Mouse (Mus musculus): ENCODE data around the gene Cdk6. TPM values are rescaled to one million over a fixed set of nuclear protein-coding genes. Genes with fewer than 3 reads are reported as not detected.
"Not testable (repeated sequence)": the region's sequence is repeated elsewhere in the genome, so short reads cannot be mapped to it uniquely, and the experiment has no call there.

Gene Cdk6
- polyA plus RNA-seq, 1 experiment = 30.9 TPM

DNA sequence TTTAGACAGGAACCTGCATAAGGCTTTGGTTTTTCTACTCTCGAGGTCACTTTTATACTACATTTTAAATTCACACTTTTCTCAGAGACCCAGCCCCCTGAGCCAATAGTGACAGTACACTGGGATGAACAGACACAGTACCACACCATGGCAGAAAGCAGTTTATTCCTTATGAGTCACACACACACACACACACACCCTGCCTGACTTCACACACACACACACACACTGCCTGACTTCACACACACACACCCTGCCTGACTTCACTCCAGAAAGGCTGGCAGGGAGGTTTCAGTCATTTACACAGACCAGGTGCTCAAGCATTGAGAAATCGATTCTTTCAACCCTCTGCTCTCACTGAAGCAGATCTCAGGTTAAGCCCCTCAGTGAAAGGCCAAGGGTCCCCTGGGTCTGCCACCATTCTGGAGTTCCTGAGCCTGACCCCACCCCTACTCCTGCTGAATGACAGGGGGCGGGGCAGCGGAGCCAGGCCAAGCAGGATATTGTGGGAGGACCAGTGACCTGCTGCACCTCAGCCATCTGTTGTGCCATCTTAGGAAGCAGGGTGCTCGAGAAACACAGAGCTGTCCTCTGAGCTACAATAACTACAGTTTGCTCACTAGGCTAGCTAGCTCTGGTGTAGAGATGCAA is 185.9 kb downstream of the Cdk6 start:
- Histone ChIP-seq H3K4me3 (ENCODE audit: insufficient read depth, poor library complexity, severe bottlenecking) (no peak overlapping the region), H3K79me2 (ENCODE audit: control insufficient read depth, insufficient read depth) (no peaks in the 10 kb centered on the region), H3K27me3 (ENCODE audit: control insufficient read depth, insufficient read depth, insufficient read length) (no peaks in the 10 kb centered on the region), H3K36me3 (ENCODE audit: control insufficient read depth, insufficient read depth) (peaks cover 45% of the 10 kb centered on the region), H3ac (ENCODE audit: control insufficient read depth, insufficient read length, low read depth) (no peak overlapping the region), H3K79me3 (ENCODE audit: low read depth) (no peaks in the 10 kb centered on the region)
- TF ChIP-seq CEBPB (IDR thresholded peaks at IDR 0.05; ENCODE audit: low read depth) = no peak
- no peak for TF ChIP-seq CTCF (IDR thresholded peaks at IDR 0.05; ENCODE audit: control insufficient read depth, insufficient read depth, insufficient read length)
- no peak for TF ChIP-seq MAX (IDR thresholded peaks at IDR 0.05)
- no peak for TF ChIP-seq USF1 (IDR thresholded peaks at IDR 0.05; ENCODE audit: low read depth)
- TF ChIP-seq MYOG (IDR thresholded peaks at IDR 0.05; ENCODE audit: control insufficient read depth, extremely low read depth, insufficient read length) = no peak
- TF ChIP-seq MYOD1 (IDR thresholded peaks at IDR 0.05; ENCODE audit: control insufficient read depth, insufficient read length, low read depth) = no peak
- TF ChIP-seq FOSL1 (IDR thresholded peaks at IDR 0.05; ENCODE audit: insufficient read depth, low read length, poor library complexity, severe bottlenecking) = no peak

- Histone ChIP-seq H3K79me2 (ENCODE audit: control insufficient read depth, insufficient read depth) (no peaks in the 10 kb centered on the region), H3K79me3 (ENCODE audit: low read depth) (no peaks in the 10 kb centered on the region), H3K36me3 (ENCODE audit: control insufficient read depth, insufficient read depth) (peaks cover 24% of the 10 kb centered on the region), H3K27me3 (ENCODE audit: control insufficient read depth, insufficient read depth, insufficient read length) (no peaks in the 10 kb centered on the region), H3K4me3 (ENCODE audit: insufficient read depth, poor library complexity, severe bottlenecking) (no peak overlapping the region), H3ac (ENCODE audit: control insufficient read depth, insufficient read length, low read depth) (no peak overlapping the region)
- TF ChIP-seq CTCF (IDR thresholded peaks at IDR 0.05; ENCODE audit: control insufficient read depth, insufficient read depth, insufficient read length) (no peak), CEBPB (IDR thresholded peaks at IDR 0.05; ENCODE audit: low read depth) (no peak), USF1 (IDR thresholded peaks at IDR 0.05; ENCODE audit: low read depth) (no peak), MYOD1 (IDR thresholded peaks at IDR 0.05; ENCODE audit: control insufficient read depth, insufficient read length, low read depth) (no peak), MYOG (IDR thresholded peaks at IDR 0.05; ENCODE audit: control insufficient read depth, extremely low read depth, insufficient read length) (no peak)
Measured at GRCm38 (mm10) chr5:3529585-3530189, 188.4 kb downstream of the Cdk6 start.

DNA sequence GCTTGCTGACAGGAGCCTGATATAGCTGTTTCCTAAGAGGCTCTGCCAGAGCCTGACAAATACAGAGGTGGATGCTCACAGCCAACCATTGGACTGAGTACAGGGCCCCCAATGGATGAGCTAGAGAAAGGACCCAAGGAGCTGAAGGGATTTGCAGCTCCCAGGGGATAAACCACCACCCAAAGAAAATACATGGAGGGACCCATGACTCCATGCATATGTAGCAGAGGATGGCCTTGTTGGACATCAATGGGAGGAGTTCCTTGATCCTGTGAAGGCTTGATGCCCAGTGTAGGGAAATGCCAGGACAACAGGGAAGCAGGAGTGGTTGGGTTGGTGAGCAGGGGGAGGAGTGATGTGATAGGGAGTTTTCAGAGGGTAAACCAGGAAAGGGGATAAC is 190.8 kb downstream of the Cdk6 start:
- not testable (repeated sequence) for H3K79me2 ChIP-seq (ENCODE audit: control insufficient read depth, insufficient read depth); H3K4me3 ChIP-seq (ENCODE audit: insufficient read depth, poor library complexity, severe bottlenecking); H3ac ChIP-seq (ENCODE audit: control insufficient read depth, insufficient read length, low read depth); H3K36me3 ChIP-seq (ENCODE audit: control insufficient read depth, insufficient read depth); H3K79me3 ChIP-seq (ENCODE audit: low read depth); H3K27me3 ChIP-seq (ENCODE audit: control insufficient read depth, insufficient read depth, insufficient read length)

DNA sequence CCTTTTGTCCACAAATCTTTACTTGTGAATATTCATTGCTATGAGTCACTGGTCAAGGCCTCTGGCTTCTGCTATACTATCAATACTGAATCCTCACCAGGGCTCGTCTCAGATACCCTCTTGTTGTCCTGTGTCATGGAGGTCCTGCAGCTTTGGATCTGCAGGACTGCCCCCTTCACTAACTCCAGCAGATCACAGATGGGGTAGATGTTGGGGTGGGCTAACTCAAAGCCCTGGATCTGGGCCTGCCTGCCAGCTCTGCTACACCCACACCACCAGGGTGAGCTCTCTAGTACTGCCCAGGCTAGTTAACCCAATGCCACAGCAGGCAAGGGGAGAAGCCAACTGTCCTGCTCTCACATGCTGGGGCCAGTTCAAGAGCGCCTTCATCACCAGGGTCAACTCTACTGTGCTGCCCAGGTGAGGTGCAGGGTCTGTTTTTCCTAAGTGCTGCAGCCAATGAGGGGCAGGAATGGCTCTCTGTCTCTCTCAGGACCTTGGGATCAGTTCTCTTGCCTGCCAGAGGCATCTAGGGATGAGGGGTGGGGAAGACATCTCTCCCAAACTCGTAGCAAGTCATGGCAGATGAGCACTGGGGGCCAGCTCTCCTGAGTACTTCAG is 195.4 kb downstream of the Cdk6 start:
- Histone ChIP-seq H3K36me3 (ENCODE audit: control insufficient read depth, insufficient read depth) (no peaks in the 10 kb centered on the region), H3K4me3 (ENCODE audit: insufficient read depth, poor library complexity, severe bottlenecking) (no peak overlapping the region), H3K79me2 (ENCODE audit: control insufficient read depth, insufficient read depth) (no peaks in the 10 kb centered on the region), H3ac (ENCODE audit: control insufficient read depth, insufficient read length, low read depth) (no peak overlapping the region), H3K79me3 (ENCODE audit: low read depth) (no peaks in the 10 kb centered on the region), H3K27me3 (ENCODE audit: control insufficient read depth, insufficient read depth, insufficient read length) (no peaks in the 10 kb centered on the region)
- TF ChIP-seq FOSL1 (IDR thresholded peaks at IDR 0.05; ENCODE audit: insufficient read depth, low read length, poor library complexity, severe bottlenecking) = no peak
- no peak for TF ChIP-seq USF1 (IDR thresholded peaks at IDR 0.05; ENCODE audit: low read depth)
- no peak for TF ChIP-seq MYOG (IDR thresholded peaks at IDR 0.05; ENCODE audit: control insufficient read depth, extremely low read depth, insufficient read length)
- TF ChIP-seq MAX (IDR thresholded peaks at IDR 0.05) = no peak

DNA sequence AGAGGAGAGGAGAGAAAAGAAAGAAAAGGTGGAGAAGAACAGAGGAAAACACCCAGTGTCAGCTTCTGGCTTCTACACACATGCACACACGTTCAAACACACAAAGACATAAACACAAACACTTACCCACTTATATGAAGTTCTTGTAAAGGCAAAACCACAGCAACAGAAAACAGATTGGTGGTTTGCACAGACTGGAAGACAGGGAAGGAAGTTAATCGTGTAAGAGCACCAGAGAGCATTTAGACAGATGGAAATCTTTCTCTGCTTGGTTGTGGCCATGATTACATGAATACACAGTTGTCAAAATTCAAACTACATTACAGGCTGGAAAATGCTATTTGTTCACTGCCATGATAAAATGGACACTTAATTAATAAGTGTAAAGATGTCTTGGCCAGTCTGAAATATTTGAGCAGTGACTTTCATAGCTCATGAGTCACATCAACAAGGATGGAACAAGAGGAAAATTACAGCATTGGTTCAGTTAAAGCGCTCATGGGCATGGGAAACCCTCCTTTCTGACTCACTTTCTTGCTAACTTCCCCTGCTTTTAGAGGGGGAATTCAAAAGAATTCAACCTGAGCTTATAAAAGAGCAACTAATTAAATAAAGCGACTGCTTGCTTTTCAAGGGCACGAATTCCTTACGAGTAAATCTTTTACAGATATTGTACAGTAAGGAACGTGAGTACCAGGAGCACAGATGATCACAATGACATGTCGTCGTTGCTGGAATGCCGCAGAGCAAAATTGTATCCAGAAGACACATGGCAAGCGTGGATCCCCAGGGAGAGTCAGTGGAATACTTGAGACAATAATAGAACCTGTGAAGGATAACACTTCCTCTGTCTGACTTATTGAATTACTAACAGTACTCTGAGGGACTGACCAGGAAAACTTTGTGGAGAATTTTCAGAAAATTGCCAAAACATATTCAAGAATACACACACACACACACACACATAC is 197.5 kb downstream of the Cdk6 start:
- no peak overlapping the region for H3K4me3 ChIP-seq (ENCODE audit: insufficient read depth, poor library complexity, severe bottlenecking)
- no peak overlapping the region for H3ac ChIP-seq (ENCODE audit: control insufficient read depth, insufficient read length, low read depth)
- H3K36me3 ChIP-seq (ENCODE audit: control insufficient read depth, insufficient read depth) = no peaks in the 10 kb centered on the region
- peaks cover 3% of the 10 kb centered on the region for H3K79me2 ChIP-seq (ENCODE audit: control insufficient read depth, insufficient read depth)
- no peaks in the 10 kb centered on the region for H3K79me3 ChIP-seq (ENCODE audit: low read depth)
- TF ChIP-seq CTCF (IDR thresholded peaks at IDR 0.05; ENCODE audit: control insufficient read depth, insufficient read depth, insufficient read length) = no peak
- TF ChIP-seq MYOG (IDR thresholded peaks at IDR 0.05; ENCODE audit: control insufficient read depth, extremely low read depth, insufficient read length) = no peak
- peak; percentile 31 for TF ChIP-seq FOSL1 (IDR thresholded peaks at IDR 0.05; ENCODE audit: insufficient read depth, low read length, poor library complexity, severe bottlenecking)
- TF ChIP-seq MYOD1 (IDR thresholded peaks at IDR 0.05; ENCODE audit: control insufficient read depth, insufficient read length, low read depth) = no peak
- TF ChIP-seq MAX (IDR thresholded peaks at IDR 0.05) = peak; percentile 75
- no peak for TF ChIP-seq USF1 (IDR thresholded peaks at IDR 0.05; ENCODE audit: low read depth)
- no peak for TF ChIP-seq CEBPB (IDR thresholded peaks at IDR 0.05; ENCODE audit: low read depth)
- no peaks in the 10 kb centered on the region for H3K27me3 ChIP-seq (ENCODE audit: control insufficient read depth, insufficient read depth, insufficient read length)
